Mouse (Mus musculus): ENCODE measurements around the gene Dync1li1. TPM values are rescaled to one million over a fixed set of nuclear protein-coding genes. Genes with fewer than 3 reads are reported as not detected.

Gene Dync1li1
- total and polyA plus RNA-seq, 2 experiments from 2014 or later: 124 to 160 TPM

DNA sequence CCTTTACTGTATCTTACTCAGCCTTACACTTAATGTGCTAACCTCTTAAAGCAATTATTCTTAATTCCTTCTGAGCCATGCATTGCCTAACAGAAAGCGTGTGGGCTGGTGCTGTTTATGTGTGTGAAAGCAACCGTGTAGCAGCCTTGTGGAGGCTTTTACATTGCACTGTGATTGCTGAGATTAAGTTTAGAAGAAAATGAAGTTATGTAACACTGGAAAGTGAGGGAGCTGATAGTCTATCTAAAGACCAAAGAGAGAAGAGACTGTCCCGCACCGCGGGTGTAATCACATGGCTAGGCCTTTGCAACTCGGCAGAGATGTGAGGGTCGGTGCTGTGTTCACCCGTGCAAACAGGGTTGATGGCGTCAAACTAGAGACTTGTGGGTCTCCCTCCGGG is 58.4 kb downstream of the Dync1li1 start:
- Histone ChIP-seq H3K27ac (ENCODE audit: low read depth, low read length) (no peak overlapping the region), H3K9me3 (ENCODE audit: low read length) (no peaks in the 10 kb centered on the region), H3K9ac (replicated peaks; ENCODE audit: low read length, poor library complexity, severe bottlenecking) (no peak overlapping the region), H3K4me3 (ENCODE audit: low read depth, low read length) (no peak overlapping the region), H3K4me1 (ENCODE audit: insufficient read depth, low read length) (no peaks in the 10 kb centered on the region), H3K36me3 (ENCODE audit: insufficient read depth, low read length) (peaks cover 8% of the 10 kb centered on the region; the same call in 1 of the 2 replicates), H3K4me2 (ENCODE audit: low read depth, low read length, poor library complexity, severe bottlenecking) (no peak overlapping the region), H3K27me3 (ENCODE audit: insufficient read depth, low read length) (no peaks in the 10 kb centered on the region)
- WGBS: 86% methylated on average over 10 of the region's 10 CpGs
- no peak for DNase-seq (ENCODE audit: low spot score)
- ATAC-seq (ENCODE audit: low FRiP score): no peak
- TF ChIP-seq CTCF (IDR thresholded peaks at IDR 0.05): no peak

DNA sequence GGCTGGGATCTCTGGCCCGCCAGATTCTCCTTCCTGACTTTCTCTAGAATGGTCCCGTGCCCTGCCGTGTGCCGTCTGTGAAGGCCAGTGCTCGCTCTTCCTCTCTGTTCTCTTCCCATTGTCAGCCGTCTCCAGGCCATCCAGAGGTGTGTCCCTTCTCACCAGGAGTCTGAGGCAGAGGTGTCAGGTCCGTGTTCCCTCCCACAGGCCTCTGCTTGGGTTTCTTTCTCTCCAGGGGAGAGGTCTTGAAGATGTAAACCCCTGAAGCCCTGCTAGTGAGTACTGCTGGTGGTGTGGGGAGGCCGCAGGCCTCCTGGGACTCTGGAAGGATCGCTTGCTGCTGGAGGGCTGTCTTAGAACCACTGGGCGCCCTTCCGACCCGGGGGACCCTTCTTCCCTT is 58.9 kb downstream of the Dync1li1 start:
- 88% methylated on average over 12 of the region's 12 CpGs for WGBS
- ATAC-seq (ENCODE audit: low FRiP score): no peak
- no peak overlapping the region for H3K4me2 ChIP-seq (ENCODE audit: low read depth, low read length, poor library complexity, severe bottlenecking)
- DNase-seq (ENCODE audit: low spot score): no peak
- H3K9ac ChIP-seq (replicated peaks; ENCODE audit: low read length, poor library complexity, severe bottlenecking): no peak overlapping the region
- H3K4me3 ChIP-seq (ENCODE audit: low read depth, low read length): no peak overlapping the region
- no peak for TF ChIP-seq CTCF (IDR thresholded peaks at IDR 0.05)
- no peaks in the 10 kb centered on the region for H3K9me3 ChIP-seq (ENCODE audit: low read length)
- H3K4me1 ChIP-seq (ENCODE audit: insufficient read depth, low read length): no peaks in the 10 kb centered on the region
- peaks cover 8% of the 10 kb centered on the region; the same call in 1 of the 2 replicates for H3K36me3 ChIP-seq (ENCODE audit: insufficient read depth, low read length)
- H3K27ac ChIP-seq (ENCODE audit: low read depth, low read length): no peak overlapping the region
- H3K27me3 ChIP-seq (ENCODE audit: insufficient read depth, low read length): no peaks in the 10 kb centered on the region

- Histone ChIP-seq H3K4me2 (ENCODE audit: low read depth, low read length, poor library complexity, severe bottlenecking) (no peak overlapping the region), H3K27me3 (ENCODE audit: insufficient read depth, low read length) (no peaks in the 10 kb centered on the region), H3K36me3 (ENCODE audit: insufficient read depth, low read length) (peaks cover 8% of the 10 kb centered on the region; the same call in 1 of the 2 replicates), H3K9ac (replicated peaks; ENCODE audit: low read length, poor library complexity, severe bottlenecking) (no peak overlapping the region), H3K27ac (ENCODE audit: low read depth, low read length) (no peak overlapping the region), H3K4me1 (ENCODE audit: insufficient read depth, low read length) (no peaks in the 10 kb centered on the region), H3K4me3 (ENCODE audit: low read depth, low read length) (no peak overlapping the region), H3K9me3 (ENCODE audit: low read length) (no peaks in the 10 kb centered on the region)
- 80% methylated on average over 3 of the region's 3 CpGs for WGBS
- DNase-seq (ENCODE audit: low spot score) (no peak), ATAC-seq (ENCODE audit: low FRiP score) (no peak)
- TF ChIP-seq CTCF (IDR thresholded peaks at IDR 0.05): peak; percentile 42
Measured at GRCm38 (mm10) chr9:114751582-114751981, 63.0 kb downstream of the Dync1li1 start.

GRCm38 (mm10) chr9:114752311-114752710 is 63.7 kb downstream of the Dync1li1 start:
- no peaks in the 10 kb centered on the region for H3K4me1 ChIP-seq (ENCODE audit: insufficient read depth, low read length)
- peak overlapping the region; percentile 59; the same call in 1 of the 2 replicates for H3K9ac ChIP-seq (replicated peaks; ENCODE audit: low read length, poor library complexity, severe bottlenecking)
- no peak for DNase-seq (ENCODE audit: low spot score)
- ATAC-seq (ENCODE audit: low FRiP score): no peak
- peaks cover 5% of the 10 kb centered on the region; the same call in 1 of the 2 replicates for H3K36me3 ChIP-seq (ENCODE audit: insufficient read depth, low read length)
- WGBS: 70% methylated on average over 9 of the region's 9 CpGs
- no peaks in the 10 kb centered on the region for H3K9me3 ChIP-seq (ENCODE audit: low read length)
- H3K4me2 ChIP-seq (ENCODE audit: low read depth, low read length, poor library complexity, severe bottlenecking): peak overlapping the region; percentile 65
- peak overlapping the region; percentile 42; the same call in 1 of the 2 replicates for H3K4me3 ChIP-seq (ENCODE audit: low read depth, low read length)
- H3K27ac ChIP-seq (ENCODE audit: low read depth, low read length): peak overlapping the region; percentile 47; the same call in 1 of the 2 replicates
- H3K27me3 ChIP-seq (ENCODE audit: insufficient read depth, low read length): no peaks in the 10 kb centered on the region
- TF ChIP-seq CTCF (IDR thresholded peaks at IDR 0.05): no peak

DNA sequence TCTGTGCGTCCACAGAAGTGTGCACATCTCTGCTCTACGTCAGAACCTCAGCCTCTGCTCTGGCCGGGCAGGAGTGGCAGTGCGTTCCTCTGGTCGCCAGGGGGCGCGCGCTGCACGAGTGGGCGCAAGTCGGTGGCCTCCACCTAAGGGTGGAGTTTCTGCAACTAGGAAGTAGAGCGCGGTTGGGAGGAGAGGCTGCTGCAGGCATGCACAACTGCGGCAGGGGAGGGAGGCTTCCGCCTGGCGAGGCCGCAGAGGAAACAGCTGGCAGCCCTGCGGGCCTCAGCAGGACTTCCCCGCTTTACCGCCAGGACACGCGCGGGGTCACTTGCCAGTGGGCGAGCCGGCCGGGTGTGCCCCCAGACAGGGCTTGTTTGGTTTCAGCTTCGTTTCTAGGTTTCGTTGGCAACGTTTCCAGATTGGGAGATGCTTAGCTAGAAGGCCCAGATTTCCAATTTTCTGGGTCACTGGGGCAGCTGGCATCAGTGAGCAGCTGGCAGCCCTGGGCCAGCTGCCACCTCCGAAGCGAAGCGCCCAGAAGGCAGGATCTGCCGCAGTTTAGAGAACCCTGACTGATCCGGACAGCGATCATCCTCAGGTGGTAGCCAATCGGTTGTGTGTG is 64.4 kb downstream of the Dync1li1 start:
- TF ChIP-seq CTCF (IDR thresholded peaks at IDR 0.05): peak; percentile 98
- H3K9me3 ChIP-seq (ENCODE audit: low read length): no peaks in the 10 kb centered on the region
- H3K27ac ChIP-seq (ENCODE audit: low read depth, low read length): peak overlapping the region; percentile 48; the same call in 1 of the 2 replicates
- peak overlapping the region; percentile 65 for H3K4me2 ChIP-seq (ENCODE audit: low read depth, low read length, poor library complexity, severe bottlenecking)
- WGBS: 2% methylated on average over 35 of the region's 36 CpGs
- no peaks in the 10 kb centered on the region for H3K4me1 ChIP-seq (ENCODE audit: insufficient read depth, low read length)
- peak; percentile 87 for ATAC-seq (ENCODE audit: low FRiP score)
- H3K27me3 ChIP-seq (ENCODE audit: insufficient read depth, low read length): no peaks in the 10 kb centered on the region
- DNase-seq (ENCODE audit: low spot score): peak; percentile 93
- H3K9ac ChIP-seq (replicated peaks; ENCODE audit: low read length, poor library complexity, severe bottlenecking): peak overlapping the region; percentile 59
- peak overlapping the region; percentile 42 for H3K4me3 ChIP-seq (ENCODE audit: low read depth, low read length)
- no peaks in the 10 kb centered on the region for H3K36me3 ChIP-seq (ENCODE audit: insufficient read depth, low read length)

DNA sequence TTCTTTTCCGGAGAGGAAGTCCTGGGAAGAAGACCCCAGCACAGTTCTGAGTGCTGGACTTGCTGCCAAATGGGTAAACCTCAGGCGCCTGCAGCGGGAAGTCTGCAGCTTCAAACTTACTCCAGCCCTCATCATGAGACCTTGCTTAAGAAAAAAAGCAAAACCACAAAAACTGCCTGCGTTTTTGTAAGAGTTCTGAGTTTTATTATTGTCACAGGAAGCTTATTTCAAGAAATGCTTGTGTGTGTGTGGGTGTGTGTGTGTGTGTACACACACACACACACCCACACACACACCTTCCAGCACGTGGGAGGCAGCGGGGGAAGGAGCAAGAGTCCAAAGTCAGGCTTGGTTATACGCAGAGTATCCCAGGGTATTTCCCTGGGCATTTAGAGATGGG is 69.7 kb downstream of the Dync1li1 start:
- no peaks in the 10 kb centered on the region for H3K36me3 ChIP-seq (ENCODE audit: insufficient read depth, low read length)
- no peaks in the 10 kb centered on the region for H3K9me3 ChIP-seq (ENCODE audit: low read length)
- 85% methylated on average over 7 of the region's 7 CpGs for WGBS
- no peak overlapping the region for H3K9ac ChIP-seq (replicated peaks; ENCODE audit: low read length, poor library complexity, severe bottlenecking)
- no peak overlapping the region for H3K4me3 ChIP-seq (ENCODE audit: low read depth, low read length)
- DNase-seq (ENCODE audit: low spot score) (no peak), ATAC-seq (ENCODE audit: low FRiP score) (no peak)
- no peaks in the 10 kb centered on the region for H3K27me3 ChIP-seq (ENCODE audit: insufficient read depth, low read length)
- H3K4me1 ChIP-seq (ENCODE audit: insufficient read depth, low read length): no peaks in the 10 kb centered on the region
- no peak for TF ChIP-seq CTCF (IDR thresholded peaks at IDR 0.05)
- no peak overlapping the region for H3K4me2 ChIP-seq (ENCODE audit: low read depth, low read length, poor library complexity, severe bottlenecking)
- H3K27ac ChIP-seq (ENCODE audit: low read depth, low read length): no peak overlapping the region
